Mouse (Mus musculus) hindbrain, embryonic 14.5 days (tissue): Measurements from ENCODE around the gene Paox. TPM values are rescaled to one million over a fixed set of nuclear protein-coding genes. Genes with fewer than 3 reads are reported as not detected.

Experiments
- ATAC-seq: fragments of 200-750 bp; cut with Nextera tagmentation; 2 replicates; pipeline ENCODE4 v1.8.0; 2017; ENCODE audit warnings: moderate number of reproducible peaks, mild to moderate bottlenecking, moderate TSS enrichment, moderate library complexity; ENCODE audit not compliant: low FRiP score
- DNase-seq: peaks from one replicate; pipeline ENCODE4 v3.0.0-alpha.2; 2015; ENCODE audit warnings: low spot score
- H3K27ac ChIP-seq: fragments of 300-500 bp; sonication (generic); 2 replicates; pipeline ENCODE4 v1.5.1; 2014; ENCODE audit warnings: mild to moderate bottlenecking, moderate library complexity
- H3K27me3 ChIP-seq: fragments of 300-500 bp; sonication (generic); 2 replicates; pipeline ENCODE4 v1.6.1; 2014; ENCODE audit warnings: mild to moderate bottlenecking, low read length, mixed read lengths; ENCODE audit not compliant: control insufficient read depth, insufficient read depth
- H3K36me3 ChIP-seq: fragments of 300-500 bp; sonication (generic); replicated peaks from 2 replicates; pipeline ENCODE4 v1.6.1; 2014; ENCODE audit not compliant: control insufficient read depth, insufficient read depth
- H3K4me1 ChIP-seq: fragments of 300-500 bp; sonication (generic); replicated peaks from 2 replicates; pipeline ENCODE4 v1.6.1; 2014; ENCODE audit warnings: antibody characterized with exemption, low read length, mixed read lengths; ENCODE audit not compliant: control insufficient read depth, insufficient read depth
- H3K4me2 ChIP-seq: fragments of 300-500 bp; sonication (generic); replicated peaks from 2 replicates; pipeline ENCODE4 v1.6.1; 2014; ENCODE audit warnings: mild to moderate bottlenecking, moderate library complexity
- H3K4me3 ChIP-seq: fragments of 300-500 bp; sonication (generic); replicated peaks from 2 replicates; pipeline ENCODE4 v1.5.1; 2014; ENCODE audit warnings: mild to moderate bottlenecking, low read length
- H3K9ac ChIP-seq: fragments of 300-500 bp; sonication (generic); 2 replicates; pipeline ENCODE4 v1.6.1; 2014
- H3K9me3 ChIP-seq: fragments of 300-500 bp; sonication (generic); 2 replicates; pipeline ENCODE4 v1.6.1; 2016; ENCODE audit warnings: low read length; ENCODE audit not compliant: control insufficient read depth
- WGBS: fragments of 180-500 bp; shearing (Covaris S2); extraction: QIAGEN DNeasy Blood & Tissue Kit; methylation state at CpG from one replicate; pipeline ENCODE4 v1.1.7; 2014; 5-methylcytosine and 5-hydroxymethylcytosine counted together
- polyA plus RNA-seq: library from polyadenylated mRNA; unstranded; fragments of >200 nt; fragmentation: Nextera tagmentation; extraction: Ambion mirVana; gene quantifications from 2 replicates; pipeline ENCODE4 v1.2.1, GENCODE M21; 2014

Paox gene
- polyA plus RNA-seq, 1 experiment from 2014 or later = 10.7 TPM

DNA sequence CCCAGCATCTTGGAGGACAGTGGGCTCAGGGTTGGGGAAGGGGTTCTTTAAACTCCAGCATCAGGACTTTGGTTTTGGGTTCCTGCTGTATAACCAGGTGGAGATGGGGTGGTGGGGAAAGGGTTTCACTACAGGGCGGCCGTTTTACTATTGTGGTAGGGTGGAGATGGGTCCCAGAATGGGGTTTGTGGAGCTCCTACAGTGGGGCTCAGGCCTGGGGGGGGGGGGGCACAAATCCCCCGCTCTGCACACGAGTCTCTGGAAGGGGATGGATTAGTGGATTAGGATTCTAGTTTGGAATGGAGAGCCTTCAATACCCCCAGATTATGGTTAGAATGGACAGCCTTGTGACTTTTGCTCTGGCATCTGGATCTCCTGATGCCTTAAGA lies 38.2 kb downstream of the Paox start:
- Histone ChIP-seq H3K9me3 (no peaks in the 10 kb centered on the region), H3K27ac (no peak overlapping the region; the same call in 1 of the 2 replicates), H3K9ac (peak overlapping the region; percentile 57), H3K4me1 (peaks cover 16% of the 10 kb centered on the region), H3K36me3 (no peaks in the 10 kb centered on the region), H3K27me3 (peaks cover 4% of the 10 kb centered on the region; the same call in 1 of the 2 replicates), H3K4me3 (peak overlapping the region; percentile 41), H3K4me2 (peak overlapping the region; percentile 76)
- DNase-seq (peak; percentile 32), ATAC-seq (peak; percentile 29)
- 19% methylated on average over 4 of the region's 4 CpGs for WGBS

DNA sequence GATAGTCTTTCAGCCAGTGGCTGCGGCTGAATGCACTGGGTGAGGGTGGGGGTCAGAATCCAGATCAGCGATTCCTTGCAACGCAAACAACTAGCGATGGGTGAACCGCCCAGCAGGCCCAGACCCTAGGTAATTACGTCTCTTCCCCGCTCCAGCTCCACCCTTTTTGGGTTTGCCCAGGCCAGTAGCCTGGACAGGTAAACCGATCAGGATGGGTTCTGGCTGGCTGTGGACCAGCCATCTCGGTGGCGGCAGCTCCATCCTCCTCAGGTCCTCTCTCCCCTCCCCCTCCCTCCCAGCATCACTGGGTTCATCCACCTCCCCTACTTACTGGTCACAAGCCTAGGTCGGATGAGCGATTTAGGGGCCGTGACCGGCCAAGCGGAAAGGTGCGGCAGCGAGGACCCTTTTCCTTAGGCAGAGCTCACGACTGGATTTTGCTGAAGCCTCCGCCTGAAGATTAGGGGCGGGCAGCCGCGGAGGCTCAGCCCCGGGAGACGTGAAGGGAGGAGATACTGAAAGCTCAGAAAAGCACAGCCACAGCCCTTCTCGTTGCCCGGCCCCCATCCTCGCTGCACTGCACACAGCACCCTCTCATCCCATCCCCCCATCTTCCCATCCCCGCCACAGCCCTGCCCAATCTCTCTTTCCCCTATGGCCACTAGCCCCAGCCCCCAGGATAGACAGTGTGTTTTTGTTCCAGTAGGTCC lies 38.8 kb downstream of the Paox start, which contains the start of gene Sprn:
Sprn (minus strand) TSS at position 660 of the 710 bp plus-strand sequence.
- Histone ChIP-seq H3K4me3 (peak within 1 kb of the TSS; percentile 41), H3K27me3 (peaks cover 4% of the 10 kb centered on the region; the same call in 1 of the 2 replicates), H3K27ac (peak within 1 kb of the TSS; percentile 60), H3K4me1 (peaks cover 16% of the 10 kb centered on the region), H3K9me3 (no peaks in the 10 kb centered on the region), H3K36me3 (no peaks in the 10 kb centered on the region), H3K4me2 (peak within 1 kb of the TSS; percentile 76), H3K9ac (peak within 1 kb of the TSS; percentile 57)
- ATAC-seq = peak; percentile 81
- under 1% methylated on average over 26 of the region's 28 CpGs for WGBS
- DNase-seq = peak; percentile 55

DNA sequence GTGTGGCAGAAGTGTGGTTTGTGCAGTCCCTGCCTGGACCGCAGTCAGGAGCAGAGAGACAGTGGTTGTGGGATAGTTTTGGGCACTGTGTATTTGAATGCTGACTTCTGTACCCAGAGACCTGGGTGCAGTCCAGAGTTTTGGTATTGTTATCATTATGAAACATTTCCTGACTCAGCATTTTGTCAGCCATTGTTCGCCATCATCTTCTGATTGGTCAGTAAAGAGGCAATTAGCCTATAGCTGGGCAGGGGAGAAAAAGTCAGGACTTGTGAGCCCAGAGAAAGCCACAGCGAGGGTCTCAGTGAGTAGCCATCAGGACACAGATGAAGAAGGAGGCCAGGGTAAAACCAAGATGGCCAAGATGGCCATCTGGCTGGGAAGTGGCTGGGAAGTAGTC lies 44.8 kb downstream of the Paox start:
- H3K27ac ChIP-seq = no peak overlapping the region
- DNase-seq (no peak), ATAC-seq (no peak)
- H3K36me3 ChIP-seq = no peaks in the 10 kb centered on the region
- no peaks in the 10 kb centered on the region for H3K4me1 ChIP-seq
- 86% methylated on average over 3 of the region's 3 CpGs for WGBS
- H3K9me3 ChIP-seq = no peaks in the 10 kb centered on the region
- H3K9ac ChIP-seq = no peak overlapping the region
- no peak overlapping the region for H3K4me2 ChIP-seq
- H3K27me3 ChIP-seq = no peaks in the 10 kb centered on the region
- no peak overlapping the region for H3K4me3 ChIP-seq

DNA sequence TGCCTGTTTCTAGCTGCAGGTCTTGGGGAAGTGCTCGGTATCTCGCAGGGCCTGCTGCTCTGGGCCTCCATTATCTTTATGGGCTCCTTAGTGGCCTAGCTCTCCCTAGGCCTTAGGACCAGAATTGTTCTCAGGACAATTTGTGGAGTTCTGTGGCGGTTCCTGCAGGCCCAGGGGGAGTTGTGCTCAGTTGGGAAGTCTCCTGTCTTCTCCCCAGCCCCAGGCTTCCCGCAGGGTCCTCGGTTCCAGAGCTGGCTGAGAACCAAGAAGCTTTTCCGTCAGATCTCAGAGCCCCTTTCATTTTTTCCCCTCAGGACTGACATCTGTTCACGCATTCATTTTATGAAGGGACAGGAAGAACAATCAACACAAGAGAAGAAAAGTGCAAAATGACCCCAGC lies 49.1 kb downstream of the Paox start, which contains the start of gene Olfr522:
Olfr522 (minus strand) TSS at position 101 of the 400 bp plus-strand sequence.
- Histone ChIP-seq H3K9me3 (no peaks in the 10 kb centered on the region), H3K9ac (no peak within 1 kb of the TSS), H3K4me3 (no peak within 1 kb of the TSS), H3K27me3 (no peaks in the 10 kb centered on the region), H3K36me3 (no peaks in the 10 kb centered on the region), H3K4me1 (no peaks in the 10 kb centered on the region), H3K4me2 (no peak within 1 kb of the TSS), H3K27ac (no peak within 1 kb of the TSS)
- ATAC-seq (no peak), DNase-seq (no peak)
- WGBS = 75% methylated on average over 7 of the region's 7 CpGs

DNA sequence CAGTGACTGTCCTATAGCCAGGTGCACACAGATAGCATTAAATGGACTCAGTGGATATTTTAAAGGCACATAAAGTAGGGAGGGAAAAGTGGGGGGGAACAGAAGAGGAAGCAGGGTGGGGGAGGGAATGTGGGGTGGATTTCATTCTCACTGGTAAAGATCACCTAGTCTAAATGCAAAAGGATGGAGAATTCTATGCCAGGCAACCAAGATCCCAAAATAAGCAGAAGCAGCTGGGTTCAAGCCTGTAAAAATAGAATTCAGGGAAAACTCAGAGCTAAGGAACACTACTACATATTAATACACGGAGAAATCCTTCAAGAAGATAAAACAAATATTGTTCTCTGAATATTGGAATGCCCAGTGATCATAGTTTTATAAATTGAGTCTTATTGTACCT lies 52.4 kb downstream of the Paox start:
- WGBS = 82% methylated on average over 1 of the region's 1 CpGs
- Histone ChIP-seq H3K9me3 (no peaks in the 10 kb centered on the region), H3K4me1 (no peaks in the 10 kb centered on the region), H3K27ac (no peak overlapping the region), H3K27me3 (no peaks in the 10 kb centered on the region), H3K36me3 (no peaks in the 10 kb centered on the region), H3K4me2 (no peak overlapping the region), H3K4me3 (no peak overlapping the region), H3K9ac (no peak overlapping the region)
- DNase-seq (no peak), ATAC-seq (no peak)

DNA sequence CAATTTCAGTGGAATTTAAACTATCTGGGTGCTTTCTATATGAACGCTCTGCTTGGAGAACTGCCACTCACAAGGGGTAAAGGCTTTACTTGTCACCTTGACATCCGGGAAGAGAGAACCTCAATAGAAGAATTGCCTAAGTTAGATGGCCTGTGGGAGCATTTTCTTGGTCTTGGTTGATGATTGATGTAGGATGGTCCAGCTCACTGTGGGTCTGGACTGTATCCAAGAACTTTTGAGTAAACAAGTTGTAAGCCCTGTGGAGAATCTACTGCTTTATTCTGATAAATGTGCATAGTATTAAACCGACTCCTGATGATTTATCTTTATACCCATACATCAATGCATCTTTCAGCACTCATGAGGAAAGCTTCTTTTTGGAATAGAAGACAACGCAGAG lies 53.8 kb downstream of the Paox start:
- Histone ChIP-seq H3K4me2 (no peak overlapping the region), H3K27me3 (no peaks in the 10 kb centered on the region)
- no peak for DNase-seq

DNA sequence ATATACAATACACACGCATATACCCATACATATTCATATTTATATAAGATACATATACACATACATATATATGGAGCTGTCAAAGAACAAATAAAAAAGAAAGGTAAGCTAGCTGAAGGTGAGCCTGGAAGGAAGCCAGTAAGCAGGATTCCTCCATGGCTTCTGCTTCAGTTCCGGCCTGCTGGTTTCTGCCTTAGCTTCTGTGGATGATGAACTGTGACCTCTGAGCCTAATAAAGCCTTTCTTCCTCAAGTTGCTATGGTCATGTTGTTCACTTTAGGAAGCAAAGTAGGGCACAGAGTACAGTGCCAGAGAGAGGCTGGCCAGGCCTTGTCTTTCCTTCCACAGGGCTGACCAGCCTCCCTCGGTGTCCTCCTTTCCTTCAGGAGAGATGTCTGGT lies 55.3 kb downstream of the Paox start:
- H3K36me3 ChIP-seq = no peaks in the 10 kb centered on the region
- H3K4me2 ChIP-seq = no peak overlapping the region
- 94% methylated on average over 3 of the region's 3 CpGs for WGBS
- H3K9ac ChIP-seq = no peak overlapping the region
- H3K4me3 ChIP-seq = no peak overlapping the region
- no peaks in the 10 kb centered on the region for H3K4me1 ChIP-seq
- H3K9me3 ChIP-seq = no peaks in the 10 kb centered on the region
- no peak for ATAC-seq
- no peak for DNase-seq
- H3K27me3 ChIP-seq = no peaks in the 10 kb centered on the region
- no peak overlapping the region for H3K27ac ChIP-seq

More for the DNA sequence above, 53.8 kb downstream of the Paox start:
- 89% methylated on average over 4 of the region's 4 CpGs for WGBS
- no peak overlapping the region for H3K9ac ChIP-seq
- H3K4me1 ChIP-seq = no peaks in the 10 kb centered on the region
- no peak overlapping the region for H3K4me3 ChIP-seq
- no peak for ATAC-seq
- H3K9me3 ChIP-seq = no peaks in the 10 kb centered on the region
- no peak overlapping the region for H3K27ac ChIP-seq
- H3K36me3 ChIP-seq = no peaks in the 10 kb centered on the region

DNA sequence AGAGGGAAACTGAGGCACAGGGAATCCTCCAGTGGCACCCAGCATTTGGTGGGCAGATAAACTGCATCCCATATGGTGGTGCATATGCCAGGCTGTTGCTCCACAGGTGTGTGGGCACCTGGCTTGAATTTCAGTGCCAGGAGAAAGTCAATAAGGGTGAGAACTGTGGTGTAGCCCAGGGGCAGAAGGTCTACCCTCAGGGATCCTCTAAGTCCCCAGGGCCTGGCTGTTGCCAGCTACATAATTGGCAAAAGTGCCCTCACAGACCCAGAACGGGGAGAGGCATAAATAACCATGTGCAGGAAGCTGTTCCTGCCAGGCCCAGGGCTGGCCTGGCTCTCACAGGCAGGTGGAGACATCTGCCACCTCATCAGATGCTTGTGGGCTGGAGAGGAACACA lies 57.3 kb downstream of the Paox start, which contains the start of gene Olfr523:
Olfr523 (plus strand) TSS at position 282 of the 400 bp plus-strand sequence.
- WGBS = 55% methylated on average over 1 of the region's 1 CpGs
- H3K27me3 ChIP-seq = no peaks in the 10 kb centered on the region
- no peak within 1 kb of the TSS for H3K9ac ChIP-seq
- no peak within 1 kb of the TSS for H3K4me3 ChIP-seq
- no peaks in the 10 kb centered on the region for H3K36me3 ChIP-seq
- H3K4me1 ChIP-seq = no peaks in the 10 kb centered on the region
- no peak within 1 kb of the TSS for H3K4me2 ChIP-seq
- no peaks in the 10 kb centered on the region for H3K9me3 ChIP-seq
- DNase-seq = no peak
- ATAC-seq = no peak
- no peak within 1 kb of the TSS for H3K27ac ChIP-seq

DNA sequence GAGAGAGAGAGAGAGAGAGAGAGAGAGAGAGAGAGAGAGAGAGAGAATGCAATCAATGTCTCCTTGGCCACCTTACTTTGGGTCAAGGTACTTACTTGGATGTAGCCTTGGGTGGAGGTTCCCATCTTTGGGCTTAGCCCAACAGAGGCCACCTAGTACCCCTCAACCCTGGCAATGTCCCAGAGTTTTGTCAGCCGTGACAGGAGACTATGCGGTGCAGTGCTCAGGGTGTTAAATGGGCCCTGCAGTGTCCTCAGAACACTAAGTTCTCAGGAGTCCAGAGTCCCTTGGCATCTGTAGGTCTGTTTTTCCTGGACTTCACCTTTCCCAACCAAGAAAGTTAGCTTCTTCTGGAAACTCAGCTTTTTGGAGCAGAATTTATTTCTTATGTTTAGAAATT lies 63.6 kb downstream of the Paox start:
- 87% methylated on average over 2 of the region's 2 CpGs for WGBS
- ATAC-seq (no peak), DNase-seq (no peak)
- Histone ChIP-seq H3K36me3 (no peaks in the 10 kb centered on the region), H3K4me3 (no peak overlapping the region), H3K4me1 (no peaks in the 10 kb centered on the region), H3K4me2 (no peak overlapping the region), H3K9ac (no peak overlapping the region), H3K27me3 (no peaks in the 10 kb centered on the region), H3K27ac (no peak overlapping the region), H3K9me3 (no peaks in the 10 kb centered on the region)
